Mouse (Mus musculus) neural tube, postnatal 0 days (tissue): ENCODE data around the gene Abhd12. TPM values are rescaled to one million over a fixed set of nuclear protein-coding genes. Genes with fewer than 3 reads are reported as not detected.

ENCODE experiments used
- polyA plus RNA-seq: library from polyadenylated mRNA; unstranded; fragments of >200 nt; fragmentation: Nextera tagmentation; extraction: Ambion mirVana; gene quantifications from 2 replicates; pipeline ENCODE4 v1.2.1, GENCODE M21; 2015

The Abhd12 gene
- polyA plus RNA-seq, result 175 and 184 TPM in 2 replicates

GRCm38 (mm10) chr2:150904272-150904935 is at the start of gene Abhd12:
Abhd12 (minus strand) TSS chr2:150904741.

GRCm38 (mm10) chr2:150904936-150905450 is 452 bp upstream of the Abhd12 start, which contains the start of gene Gins1:
Gins1 (plus strand) TSS chr2:150905400.

GRCm38 (mm10) chr2:150786251-150787180 is 118.0 kb downstream of the Abhd12 start, which contains the start of gene Pygb:
Pygb (plus strand) TSS chr2:150786735.

Other genes starting within 250 kb of the Abhd12 start
- 14.0 and 14.2 TPM in 2 replicates for gene Acss1, start 236.2 kb downstream of the Abhd12 start, polyA plus RNA-seq
- gene Vsx1, start 215.4 kb downstream of the Abhd12 start, polyA plus RNA-seq, result 0.14 and 0.19 TPM in 2 replicates
- 75.2 and 82.5 TPM in 2 replicates for gene Entpd6, start 155.7 kb downstream of the Abhd12 start, polyA plus RNA-seq
- 196 and 209 TPM in 2 replicates for gene Pygb, start 118.0 kb downstream of the Abhd12 start, polyA plus RNA-seq
- gene Gins1, start 659 bp upstream of the Abhd12 start, polyA plus RNA-seq, result 6.4 and 7.5 TPM in 2 replicates
- 2.1 and 2.9 TPM in 2 replicates for gene Ninl, start 134.6 kb upstream of the Abhd12 start, polyA plus RNA-seq
- gene Nanp, start 134.7 kb upstream of the Abhd12 start, polyA plus RNA-seq, result 38.8 and 39.1 TPM in 2 replicates
- not detected in 2 replicates for gene Gm14151, start 187.6 kb upstream of the Abhd12 start, polyA plus RNA-seq
- gene Gm14147, start 193.5 kb upstream of the Abhd12 start, polyA plus RNA-seq, result not detected in 2 replicates